Mouse (Mus musculus) heart, adult 2 months (tissue): ENCODE results near the gene Clcn3.

Source experiments
- CTCF ChIP-seq: fragments of 200-600 bp; IDR thresholded peaks from 2 replicates; pipeline ENCODE4 v1.8.1; 2022; ENCODE audit warnings: antibody characterized with exemption, mild to moderate bottlenecking, moderate library complexity
- EP300 ChIP-seq: fragments of 200-500 bp; IDR thresholded peaks from 2 replicates; pipeline ENCODE4 v1.6.1; 2011; ENCODE audit warnings: low read depth, low read length, control low read depth; ENCODE audit not compliant: insufficient read depth
- POLR2A ChIP-seq: fragments of 200-500 bp; IDR thresholded peaks from 2 replicates; pipeline ENCODE4 v1.6.1; 2011; ENCODE audit warnings: mild to moderate bottlenecking, low read depth, low read length, control low read depth; ENCODE audit not compliant: insufficient read depth

DNA sequence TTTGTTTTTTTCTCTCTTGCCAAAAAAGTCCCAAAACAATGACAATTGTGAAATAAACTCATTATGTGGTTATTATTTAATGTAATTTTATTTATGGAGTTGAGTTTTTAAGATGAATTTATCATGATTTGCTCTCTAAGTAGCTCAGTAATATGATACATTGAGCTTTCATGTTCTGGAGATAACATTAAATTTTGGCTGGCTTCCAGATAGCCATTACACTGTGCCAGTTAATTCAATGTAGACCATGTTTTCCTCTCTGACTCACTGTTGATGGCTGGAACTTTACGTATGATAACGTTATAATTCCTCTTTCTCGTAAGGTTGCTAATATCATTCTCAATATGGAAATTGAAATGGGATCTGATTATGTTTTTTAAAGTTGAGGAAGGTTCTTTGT is 13.4 kb upstream of the Clcn3 start:
- TF ChIP-seq CTCF (no peak), POLR2A (no peak), EP300 (no peak)
